Mouse (Mus musculus) limb, embryonic 14.5 days (tissue): ENCODE measurements around the gene Serinc2. TPM values are rescaled to one million over a fixed set of nuclear protein-coding genes. Genes with fewer than 3 reads are reported as not detected.

ENCODE experiments used
- ATAC-seq: fragments of 200-750 bp; cut with Nextera tagmentation; 2 replicates; pipeline ENCODE4 v1.8.0; 2017; ENCODE audit warnings: low read depth, moderate number of reproducible peaks, moderate TSS enrichment; ENCODE audit not compliant: low FRiP score
- DNase-seq: peaks from one replicate; pipeline ENCODE4 v3.0.0-alpha.2; 2015; ENCODE audit warnings: low spot score
- H3K27ac ChIP-seq: fragments of 300-500 bp; sonication (generic); replicated peaks from 2 replicates; pipeline ENCODE4 v1.5.1; 2014; ENCODE audit warnings: low read depth, mild to moderate bottlenecking, low read length, moderate library complexity, mixed read lengths
- H3K27me3 ChIP-seq: fragments of 300-500 bp; sonication (generic); 2 replicates; pipeline ENCODE4 v1.6.1; 2014; ENCODE audit warnings: low read length, mixed read lengths; ENCODE audit not compliant: control insufficient read depth, insufficient read depth
- H3K36me3 ChIP-seq: fragments of 300-500 bp; sonication (generic); 2 replicates; pipeline ENCODE4 v1.6.1; 2014; ENCODE audit warnings: mild to moderate bottlenecking, low read length, moderate library complexity, mixed read lengths; ENCODE audit not compliant: control insufficient read depth, insufficient read depth
- H3K4me1 ChIP-seq: fragments of 300-500 bp; sonication (generic); 2 replicates; pipeline ENCODE4 v1.6.1; 2014; ENCODE audit warnings: antibody characterized with exemption, low read length, mixed read lengths; ENCODE audit not compliant: control insufficient read depth, insufficient read depth
- H3K4me2 ChIP-seq: fragments of 300-500 bp; sonication (generic); replicated peaks from 2 replicates; pipeline ENCODE4 v1.6.1; 2014; ENCODE audit warnings: low read depth, mild to moderate bottlenecking, low read length, moderate library complexity; ENCODE audit not compliant: severe bottlenecking
- H3K4me3 ChIP-seq: fragments of 300-500 bp; sonication (generic); replicated peaks from 2 replicates; pipeline ENCODE4 v1.5.1; 2014; ENCODE audit warnings: low read length
- H3K9ac ChIP-seq: fragments of 300-500 bp; sonication (generic); 2 replicates; pipeline ENCODE4 v1.6.1; 2014; ENCODE audit warnings: mild to moderate bottlenecking, low read depth, low read length, moderate library complexity; ENCODE audit not compliant: severe bottlenecking
- H3K9me3 ChIP-seq: fragments of 300-500 bp; sonication (generic); 2 replicates; pipeline ENCODE4 v1.6.1; 2016; ENCODE audit warnings: low read length; ENCODE audit not compliant: control insufficient read depth
- POLR2A ChIP-seq: fragments of 200-500 bp; IDR thresholded peaks from 2 replicates; pipeline ENCODE4 v1.8.0; 2012; ENCODE audit warnings: inconsistent platforms, mild to moderate bottlenecking, moderate library complexity, borderline replicate concordance; ENCODE audit not compliant: insufficient read depth, insufficient read length; ENCODE audit errors: extremely low read depth
- WGBS: fragments of 180-500 bp; shearing (Covaris S2); extraction: QIAGEN DNeasy Blood & Tissue Kit; methylation state at CpG from one replicate; pipeline ENCODE4 v1.1.7; 2014; 5-methylcytosine and 5-hydroxymethylcytosine counted together
- polyA plus RNA-seq, 2 experiments: library from polyadenylated mRNA; depleted of rRNA in 1 of 2; stranded (reverse) in 1 of 2; unstranded in 1 of 2; fragments of >200 nt; fragmentation: Nextera tagmentation in 1 of 2; extraction: Ambion mirVana in 1 of 2; gene quantifications; 2 replicates each; pipeline versions ENCODE4 v1.2.1 to v1.2.3; 2012 to 2014

Serinc2 gene
- polyA plus RNA-seq, 2 experiments, result 150 to 161 TPM

DNA sequence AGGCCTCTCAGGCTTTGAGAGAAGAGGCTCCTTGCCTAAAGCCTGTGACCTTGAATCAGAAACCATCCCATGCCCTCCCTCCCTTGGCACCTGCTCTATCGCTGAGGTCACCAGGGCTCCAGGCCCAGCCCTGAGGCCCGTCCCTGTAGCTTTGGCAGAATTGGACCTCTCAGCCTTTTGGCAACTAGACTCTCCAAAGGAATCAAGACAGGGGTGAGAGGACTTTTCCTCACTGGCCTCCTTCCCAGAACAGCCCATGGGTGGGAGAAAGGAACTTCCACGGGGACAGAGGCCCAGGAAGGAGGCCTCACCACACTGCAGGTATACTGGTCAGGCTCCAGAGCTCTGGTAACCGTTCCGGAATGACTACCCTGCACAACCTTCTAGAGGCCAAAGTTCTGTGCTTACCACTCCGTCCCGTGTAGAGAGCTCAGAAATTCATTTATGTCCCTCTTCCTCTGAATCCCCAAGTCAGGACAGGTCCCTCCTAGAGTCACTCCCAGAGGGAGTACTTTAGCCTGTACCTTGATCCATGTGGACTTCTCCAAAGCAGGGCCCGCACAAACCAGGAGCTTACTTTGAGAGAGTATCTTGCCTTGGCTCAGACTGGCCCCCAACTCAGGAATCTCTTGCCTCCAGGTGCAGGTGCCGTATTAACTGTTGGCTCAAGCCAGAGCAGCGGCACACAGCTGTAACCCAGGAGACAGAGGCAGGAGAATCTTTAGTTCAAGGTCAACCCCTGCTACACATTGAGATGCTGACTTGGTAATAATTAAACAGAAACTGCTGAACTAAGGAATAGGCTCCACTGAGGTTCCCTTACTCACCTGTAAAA is 28.0 kb upstream of the Serinc2 start:
- no peak overlapping the region for H3K27ac ChIP-seq
- H3K4me1 ChIP-seq, result peaks cover 7% of the 10 kb centered on the region
- peak overlapping the region; percentile 87 for H3K4me2 ChIP-seq
- peaks cover 38% of the 10 kb centered on the region for H3K27me3 ChIP-seq
- no peak for ATAC-seq
- 74% methylated on average over 10 of the region's 10 CpGs for WGBS
- peak overlapping the region; percentile 46; the same call in 1 of the 2 replicates for H3K4me3 ChIP-seq
- no peak overlapping the region for H3K9ac ChIP-seq
- no peak for DNase-seq
- no peaks in the 10 kb centered on the region for H3K36me3 ChIP-seq
- no peaks in the 10 kb centered on the region for H3K9me3 ChIP-seq
- no peak for TF ChIP-seq POLR2A

DNA sequence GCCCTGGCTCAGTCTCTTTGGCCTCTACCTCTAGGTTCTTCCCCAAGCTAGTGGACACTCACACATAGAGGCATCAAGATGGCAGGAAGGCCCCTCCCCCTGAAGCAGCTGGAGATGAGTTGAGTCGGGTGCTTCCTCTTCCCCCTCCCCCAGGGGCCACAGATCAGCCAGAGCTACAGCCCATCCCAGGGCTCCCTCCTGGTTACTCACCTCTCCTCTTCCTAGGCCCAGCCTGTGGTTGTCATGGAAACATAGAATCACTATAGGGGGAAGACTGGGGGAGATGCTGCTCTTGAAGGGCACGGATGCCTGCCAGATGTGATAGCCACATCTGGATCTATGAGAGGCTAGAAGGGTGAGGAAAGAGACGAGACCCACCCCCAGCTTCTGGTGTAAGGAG is 25.7 kb upstream of the Serinc2 start:
- DNase-seq (no peak), ATAC-seq (no peak)
- TF ChIP-seq POLR2A, result no peak
- no peak overlapping the region for H3K4me3 ChIP-seq
- H3K9ac ChIP-seq, result no peak overlapping the region
- H3K4me1 ChIP-seq, result peaks cover 7% of the 10 kb centered on the region
- H3K9me3 ChIP-seq, result no peaks in the 10 kb centered on the region
- no peaks in the 10 kb centered on the region for H3K36me3 ChIP-seq
- WGBS, result 22% methylated on average over 3 of the region's 3 CpGs
- peaks cover 32% of the 10 kb centered on the region for H3K27me3 ChIP-seq
- H3K27ac ChIP-seq, result no peak overlapping the region
- no peak overlapping the region for H3K4me2 ChIP-seq

DNA sequence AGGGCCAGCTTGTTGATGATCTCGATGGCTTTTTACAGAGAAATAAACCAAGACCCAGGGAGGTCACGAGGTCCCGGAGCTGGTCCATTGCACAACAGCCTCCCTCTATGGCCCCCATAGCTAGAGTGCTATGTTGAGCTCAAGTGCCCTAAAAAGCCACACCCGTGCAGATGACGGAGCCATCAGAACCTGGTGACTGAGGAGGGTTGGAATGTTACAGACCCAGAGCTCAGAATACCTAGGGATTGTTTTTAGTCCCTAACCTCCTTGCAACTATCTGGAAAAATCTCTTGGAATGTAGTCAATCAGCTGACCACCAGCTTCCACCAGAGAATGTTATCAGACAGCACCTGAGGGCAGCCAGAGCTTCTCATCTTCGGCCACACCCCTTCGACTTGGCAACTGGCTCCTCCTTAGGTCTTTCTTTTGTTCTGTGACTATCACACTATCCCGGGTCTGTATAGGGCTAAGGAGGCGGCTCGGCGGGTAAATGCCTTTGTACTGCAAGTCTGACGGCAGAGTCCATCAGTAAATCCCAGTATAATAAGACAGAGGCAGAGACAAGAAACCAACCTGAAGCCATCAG is 23.4 kb upstream of the Serinc2 start:
- no peak for DNase-seq
- Histone ChIP-seq H3K27ac (no peak overlapping the region), H3K27me3 (peaks cover 10% of the 10 kb centered on the region), H3K4me3 (no peak overlapping the region), H3K9me3 (no peaks in the 10 kb centered on the region), H3K36me3 (no peaks in the 10 kb centered on the region), H3K4me2 (no peak overlapping the region), H3K4me1 (no peaks in the 10 kb centered on the region), H3K9ac (no peak overlapping the region)
- ATAC-seq, result no peak
- 59% methylated on average over 12 of the region's 12 CpGs for WGBS
- TF ChIP-seq POLR2A, result no peak

DNA sequence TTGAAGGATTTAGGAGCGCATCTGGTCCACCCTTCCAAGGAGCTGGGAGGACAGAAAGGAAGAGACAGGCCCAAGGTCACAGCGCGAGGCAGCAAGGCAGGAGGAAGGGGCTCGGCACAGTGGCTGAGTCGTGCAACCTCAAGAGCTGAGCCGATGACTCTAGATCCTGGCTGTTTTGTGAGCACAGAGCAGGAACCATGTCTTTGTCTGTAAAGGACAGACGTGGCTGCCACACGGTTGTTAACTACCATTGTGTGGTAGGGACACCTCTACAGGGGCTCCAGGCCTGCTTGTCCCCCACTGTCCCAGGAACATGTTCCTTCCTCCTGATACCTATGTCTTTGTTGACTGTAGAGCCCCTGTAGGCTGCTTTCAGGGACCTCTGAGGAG is 20.6 kb upstream of the Serinc2 start:
- TF ChIP-seq POLR2A, result no peak

DNA sequence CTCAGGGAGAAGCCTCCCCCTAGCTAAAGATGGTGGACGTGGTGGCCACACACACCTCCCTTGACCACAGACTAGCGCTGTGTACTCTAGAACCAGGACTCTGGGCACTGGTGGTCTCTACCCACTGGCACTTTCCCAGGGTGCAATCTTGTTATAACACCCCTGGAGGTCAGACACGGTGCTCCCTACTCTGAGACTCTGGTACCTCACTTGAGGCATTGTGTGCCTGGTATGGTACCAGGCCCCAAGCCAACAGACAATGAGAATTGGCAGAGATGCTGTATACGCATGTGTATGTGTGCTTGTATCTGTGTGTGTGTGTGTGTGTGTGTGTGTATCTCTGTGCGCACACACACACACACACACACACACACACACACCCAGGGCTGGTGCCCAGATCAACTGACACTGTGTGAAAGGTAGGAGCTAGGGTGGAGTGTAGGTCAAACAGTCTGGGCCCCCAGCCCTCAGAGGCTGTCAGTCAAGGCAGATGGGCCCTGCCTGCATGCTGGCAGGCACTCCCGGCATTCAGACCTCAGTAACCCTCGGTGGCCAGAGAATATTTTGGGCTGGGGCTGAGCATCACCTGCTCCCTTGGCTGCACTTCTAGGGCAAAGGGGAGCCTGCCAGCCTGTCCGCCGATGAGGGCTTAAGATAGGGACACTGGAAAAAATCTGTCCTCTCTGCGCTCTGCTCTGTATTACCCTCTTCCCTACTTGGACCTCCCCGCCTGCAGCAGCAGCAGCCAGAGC is 20.0 kb upstream of the Serinc2 start:
- Histone ChIP-seq H3K9ac (no peak overlapping the region), H3K4me2 (no peak overlapping the region), H3K36me3 (no peaks in the 10 kb centered on the region), H3K4me1 (no peaks in the 10 kb centered on the region), H3K4me3 (no peak overlapping the region), H3K27ac (no peak overlapping the region), H3K27me3 (no peaks in the 10 kb centered on the region), H3K9me3 (no peaks in the 10 kb centered on the region)
- TF ChIP-seq POLR2A, result no peak
- WGBS, result 74% methylated on average over 10 of the region's 11 CpGs
- ATAC-seq (no peak), DNase-seq (no peak)

More for the DNA sequence above, 20.6 kb upstream of the Serinc2 start:
- H3K9me3 ChIP-seq, result no peaks in the 10 kb centered on the region
- no peaks in the 10 kb centered on the region for H3K4me1 ChIP-seq
- H3K4me3 ChIP-seq, result no peak overlapping the region
- WGBS, result 71% methylated on average over 8 of the region's 8 CpGs
- DNase-seq (no peak), ATAC-seq (no peak)
- H3K27me3 ChIP-seq, result no peaks in the 10 kb centered on the region
- no peak overlapping the region for H3K9ac ChIP-seq
- H3K27ac ChIP-seq, result no peak overlapping the region
- no peaks in the 10 kb centered on the region for H3K36me3 ChIP-seq
- H3K4me2 ChIP-seq, result no peak overlapping the region
